Mouse (Mus musculus): ENCODE results near the gene Frmd3. TPM values are rescaled to one million over a fixed set of nuclear protein-coding genes. Genes with fewer than 3 reads are reported as not detected.

Gene Frmd3
- total RNA-seq, 2 experiments from 2014 or later, result 0.19 to 0.23 TPM

Other genes starting within 250 kb of the Frmd3 start
- gene Rasef, start 222.4 kb upstream of the Frmd3 start, total RNA-seq (2021), result under 1 TPM; 0.10 to 0.20 TPM
- not detected for gene Gm11758, start 137.2 kb upstream of the Frmd3 start, total RNA-seq (2021)
- not detected for gene Gm11757, start 122.3 kb upstream of the Frmd3 start, total RNA-seq (2021)
- gene Gm13871, start 107.5 kb upstream of the Frmd3 start, total RNA-seq (2021), result not detected
- not detected for gene Gm11756, start 92.7 kb upstream of the Frmd3 start, total RNA-seq (2021)
- not detected for gene 2310002L09Rik, start 62.6 kb upstream of the Frmd3 start, total RNA-seq (2021)
- gene Kdm4c, start 229.1 kb downstream of the Frmd3 start, total RNA-seq (2021), result 10 to 100 TPM; 19.4 to 19.8 TPM

Data from adrenal gland, adult 18-20 months (tissue).